ENCODE assay signal across 10 mouse cellular contexts in the genomic region with DNA sequence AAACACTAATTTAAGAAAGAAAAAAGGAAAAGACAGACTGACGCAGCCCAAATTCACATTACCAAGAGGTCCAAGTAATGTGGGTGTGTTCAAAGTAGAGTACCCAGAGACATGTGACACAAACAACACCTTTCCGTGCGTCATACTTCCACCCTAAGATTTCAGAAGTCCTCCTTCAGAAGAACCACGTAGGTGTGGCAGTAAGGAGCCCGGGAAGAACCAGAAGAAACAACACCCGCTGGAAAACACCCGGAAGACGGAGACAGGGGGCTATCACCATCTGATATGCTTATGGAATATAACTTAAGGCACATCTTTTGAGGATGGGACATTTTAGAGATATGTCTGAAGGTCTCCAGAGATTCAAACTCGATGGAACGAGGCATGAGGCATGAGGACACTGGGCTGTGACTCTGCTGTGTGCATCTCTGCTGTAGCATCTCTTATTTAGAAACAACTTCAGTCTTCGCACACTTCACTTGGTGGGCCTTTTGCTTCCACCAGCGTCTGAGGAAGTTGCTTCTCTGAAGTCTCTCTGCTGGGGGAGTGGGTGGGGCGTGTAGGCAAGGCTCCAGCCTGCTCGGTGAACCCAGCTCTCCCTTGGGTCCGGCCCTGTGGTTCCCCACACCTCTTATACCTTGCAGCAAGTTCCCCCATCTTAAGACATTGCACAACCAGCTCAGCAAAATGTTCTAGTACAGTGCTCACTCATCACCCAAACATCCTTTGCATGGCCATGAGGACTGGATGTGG. TPM values are rescaled to one million over a fixed set of nuclear protein-coding genes. Genes with fewer than 3 reads are reported as not detected.
DNase-seq lines count a peak whose midpoint lies in the region; ATAC-seq lines count a peak whose summit lies in the region.
"Had no signal": no experiment of that assay in that cellular context is flagged by ENCODE, and none has a peak within 500 bp of the region (broad histone marks: within the 10 kb centered on the region; RNA-seq: fewer than 3 reads in every experiment).

No protein-coding gene starts in this region.

- DNase-seq in adrenal gland, postnatal 14 days = peak; percentile 41
- no peak for DNase-seq in adrenal gland, adult 18-20 months (ENCODE audit: low spot score in 2 of 2)
- DNase-seq in 3134 (ENCODE audit: extremely low read depth, insufficient read length, low spot score) = peak; percentile 27
- DNase-seq in induced T-regulatory cell, adult 2 months (ENCODE audit: low read depth) = peak; percentile 68
- DNase-seq in forebrain, embryonic 10.5 days (ENCODE audit: extremely low spot score, low spot score) = no peak

- ATAC-seq in neutrophil, adult 5-6 weeks (ENCODE audit: extremely low read depth, insufficient number of reproducible peaks, low FRiP score, poor library complexity, severe bottlenecking) = peak; percentile 83
- ATAC-seq in erythroid progenitor cell, adult 5-6 weeks (replicated peaks; ENCODE audit: low FRiP score, poor library complexity, severe bottlenecking) = no peak
- ATAC-seq in forebrain, embryonic 15.5 days (replicated peaks) = no peak

- no peaks in the 10 kb centered on the region for H3K4me1 ChIP-seq in forebrain, embryonic 15.5 days
- no peaks in the 10 kb centered on the region for H3K4me1 ChIP-seq in forebrain, embryonic 10.5 days

- H3K4me3 ChIP-seq in forebrain, embryonic 15.5 days = no peak overlapping the region
- no peak overlapping the region for H3K4me3 ChIP-seq in forebrain, embryonic 10.5 days

- no peak overlapping the region for H3K27ac ChIP-seq in forebrain, embryonic 15.5 days (replicated peaks)
- no peak overlapping the region for H3K27ac ChIP-seq in forebrain, embryonic 10.5 days

- no peak overlapping the region for H3K9ac ChIP-seq in forebrain, embryonic 15.5 days (replicated peaks)

- 94% methylated on average over 15 of the region's 15 CpGs for WGBS in forebrain, embryonic 15.5 days
- 93% methylated on average over 15 of the region's 15 CpGs for WGBS in forebrain, embryonic 10.5 days

- H3K4me2 ChIP-seq in forebrain, embryonic 15.5 days (replicated peaks) = no peak overlapping the region

- H3K27me3 ChIP-seq in forebrain, embryonic 15.5 days = no peaks in the 10 kb centered on the region
- H3K27me3 ChIP-seq in forebrain, embryonic 10.5 days (ENCODE audit: poor library complexity, severe bottlenecking) = no peaks in the 10 kb centered on the region

- no peaks in the 10 kb centered on the region for H3K9me3 ChIP-seq in forebrain, embryonic 15.5 days
- H3K9me3 ChIP-seq in forebrain, embryonic 10.5 days = no peaks in the 10 kb centered on the region; the same call in 1 of the 2 replicates

- H3K36me3 ChIP-seq in forebrain, embryonic 15.5 days = no peaks in the 10 kb centered on the region
- no peaks in the 10 kb centered on the region for H3K36me3 ChIP-seq in forebrain, embryonic 10.5 days (replicated peaks)

RNA-seq across cellular contexts. Expression of a gene that starts 13.7 kb away (rescaled TPM):
- total RNA-seq in adrenal gland, postnatal 14 days (2021) = 25.3 and 29.4 TPM in 2 replicates
- total RNA-seq in adrenal gland, adult 18-20 months (2021) = 10 to 100 TPM; 19.4 to 40.7 TPM
- 69.7 and 73.9 TPM in 2 replicates for total RNA-seq in neutrophil, adult 5-6 weeks (2017)
- 101 and 117 TPM in 2 replicates for total RNA-seq in erythroid progenitor cell, adult 5-6 weeks (2015; ENCODE audit: low replicate concordance)
- total RNA-seq in erythroid progenitor cell, adult 5-6 weeks (2017; ENCODE audit: low replicate concordance) = 61.7 and 82.0 TPM in 2 replicates
- 11.1 and 11.8 TPM in 2 replicates for polyA plus RNA-seq in forebrain, embryonic 15.5 days (2015; fragmentation: Nextera tagmentation; extraction: Ambion mirVana)
- 6.6 and 7.5 TPM in 2 replicates for polyA plus RNA-seq in forebrain, embryonic 10.5 days (2016; fragmentation: Nextera tagmentation; extraction: Ambion mirVana)

RNA-seq across cellular contexts. Expression of a gene that starts 13.9 kb away (rescaled TPM):
- total RNA-seq in adrenal gland, postnatal 14 days (2021) = 0.22 and 0.83 TPM in 2 replicates
- 1 to 10 TPM in 1 of 2 experiments, under 1 TPM in 1; 0.96 to 1.2 TPM for total RNA-seq in adrenal gland, adult 18-20 months (2021)
- total RNA-seq in neutrophil, adult 5-6 weeks (2017) = 3.1 and 3.7 TPM in 2 replicates
- total RNA-seq in erythroid progenitor cell, adult 5-6 weeks (2015; ENCODE audit: low replicate concordance) = 0.72 TPM in 1 of 2 replicates, not detected in the other
- total RNA-seq in erythroid progenitor cell, adult 5-6 weeks (2017; ENCODE audit: low replicate concordance) = 1.5 and 1.6 TPM in 2 replicates
- polyA plus RNA-seq in forebrain, embryonic 15.5 days (2015; fragmentation: Nextera tagmentation; extraction: Ambion mirVana) = 0.24 and 0.38 TPM in 2 replicates
- polyA plus RNA-seq in forebrain, embryonic 10.5 days (2016; fragmentation: Nextera tagmentation; extraction: Ambion mirVana) = 0.14 and 0.31 TPM in 2 replicates
- total RNA-seq: gastrocnemius, postnatal 36 days had no signal
- polyA plus RNA-seq: lung, embryonic 16.5 days had no signal

Comparison
In these comparisons a context has a peak if more than half of its experiments do, and no peak if none do; other contexts are left out.
1. DNase-seq: peak in adrenal gland, postnatal 14 days (single experiment), 3134 (single experiment) and induced T-regulatory cell, adult 2 months (single experiment); none in adrenal gland, adult 18-20 months (0 of 2) and forebrain, embryonic 10.5 days (single experiment).